Mouse (Mus musculus) hematopoietic stem cell, adult 5-6 weeks (primary cell): ENCODE data around the gene Trip12. TPM values are rescaled to one million over a fixed set of nuclear protein-coding genes. Genes with fewer than 3 reads are reported as not detected.
A peak's percentile ranks its signal among the peaks of the same experiment; 100 is the strongest.

Source experiments
- ATAC-seq, 2 experiments: fragments of 125-278 bp in 1 of 2; replicated peaks in 1 of 2; 2 replicates each; pipeline ENCODE4 v1.8.0; 2016 to 2017; ENCODE audit warnings: inconsistent platforms in 2 of 2, mild to moderate bottlenecking in 2 of 2, moderate number of reproducible peaks in 2 of 2, low read depth in 1 of 2, moderate TSS enrichment in 1 of 2; ENCODE audit not compliant: low FRiP score in 2 of 2, poor library complexity in 2 of 2, severe bottlenecking in 2 of 2, insufficient read depth in 1 of 2, low TSS enrichment in 1 of 2
- total RNA-seq: library from RNA; stranded (forward); fragments of 172-1452, 232-1000 nt; gene quantifications from 2 replicates; pipeline ENCODE4 v1.2.3, GENCODE M21; 2017

Trip12 gene
- 256 and 273 TPM in 2 replicates for total RNA-seq

GRCm38 (mm10) chr1:84840018-84840664 is at the start of gene Trip12:
TSS of gene Trip12 (minus strand) at chr1:84840516.
- ATAC-seq, result peak; percentile 26 to 48

GRCm38 (mm10) chr1:84890005-84890393 is 49.7 kb upstream of the Trip12 start:
- ATAC-seq, result no peak

- no peak for ATAC-seq
These were observed 49.2 kb upstream of the Trip12 start for GRCm38 (mm10) chr1:84889330-84890004.

GRCm38 (mm10) chr1:84885921-84886320 is 45.6 kb upstream of the Trip12 start:
- ATAC-seq, result no peak

- ATAC-seq, result no peak
These were observed 44.9 kb upstream of the Trip12 start for GRCm38 (mm10) chr1:84885174-84885573.

GRCm38 (mm10) chr1:84883889-84884288 is 43.6 kb upstream of the Trip12 start:
- ATAC-seq, result no peak

- no peak for ATAC-seq
These were observed 42.6 kb upstream of the Trip12 start for GRCm38 (mm10) chr1:84882937-84883336.

- ATAC-seq, result no peak
These were observed 41.8 kb upstream of the Trip12 start for GRCm38 (mm10) chr1:84882066-84882532.

- no peak for ATAC-seq
These were observed 41.1 kb upstream of the Trip12 start for GRCm38 (mm10) chr1:84881248-84882065.

GRCm38 (mm10) chr1:84879571-84880120 is 39.3 kb upstream of the Trip12 start:
- no peak for ATAC-seq

GRCm38 (mm10) chr1:84877590-84877989 is 37.3 kb upstream of the Trip12 start:
- no peak for ATAC-seq

- ATAC-seq, result no peak
These were observed 32.6 kb upstream of the Trip12 start for GRCm38 (mm10) chr1:84872939-84873338.

GRCm38 (mm10) chr1:84872105-84872504 is 31.8 kb upstream of the Trip12 start:
- ATAC-seq, result no peak

- no peak for ATAC-seq
These were observed 30.8 kb upstream of the Trip12 start for GRCm38 (mm10) chr1:84871131-84871530.

GRCm38 (mm10) chr1:84869498-84869897 is 29.2 kb upstream of the Trip12 start:
- no peak for ATAC-seq

GRCm38 (mm10) chr1:84868841-84869240 is 28.5 kb upstream of the Trip12 start:
- ATAC-seq, result no peak

- ATAC-seq, result no peak
These were observed 28.0 kb upstream of the Trip12 start for GRCm38 (mm10) chr1:84868311-84868710.

- ATAC-seq, result no peak
These were observed 26.5 kb upstream of the Trip12 start for GRCm38 (mm10) chr1:84866706-84867230.
